In the genomic region with DNA sequence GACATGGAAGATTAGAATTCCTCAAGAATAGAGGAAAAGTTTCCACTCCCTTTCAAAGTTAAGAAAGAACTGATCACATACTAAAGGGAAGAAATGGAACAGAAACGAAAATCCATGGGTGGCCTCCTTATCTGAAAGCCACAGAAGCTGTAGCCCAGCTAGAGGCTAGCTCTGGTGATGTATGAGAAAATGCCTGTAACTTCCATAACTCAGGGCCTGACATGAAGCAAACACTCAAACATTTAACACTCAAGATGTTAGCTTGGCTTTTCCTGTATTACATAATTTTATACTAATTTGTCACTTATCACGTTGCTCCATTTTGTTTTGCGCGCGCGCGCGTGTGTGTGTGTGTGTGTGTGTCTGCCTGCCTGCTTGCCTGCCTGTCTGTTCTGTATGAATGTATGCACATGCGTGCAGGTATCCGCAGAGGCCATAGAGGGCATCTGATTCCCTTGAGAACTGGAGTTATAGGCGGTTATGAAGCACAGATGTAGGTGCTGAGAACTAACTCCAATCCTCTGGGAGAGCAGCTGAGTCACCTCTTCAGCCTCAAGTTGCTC, we compare ENCODE assay signal across 16 mouse cellular contexts.
DNase-seq lines count a peak whose midpoint lies in the region; ATAC-seq and TF ChIP-seq lines count a peak whose summit lies in the region.
"Had no signal": no experiment of that assay in that cellular context is flagged by ENCODE, and none has a peak within 500 bp of the region (broad histone marks: within the 10 kb centered on the region; RNA-seq: fewer than 3 reads in every experiment).

No protein-coding gene starts in this region.

- no peaks in the 10 kb centered on the region for H3K9me3 ChIP-seq in lung, embryonic 14.5 days (ENCODE audit: low read depth, low read length)
- no peaks in the 10 kb centered on the region for H3K9me3 ChIP-seq in midbrain, embryonic 11.5 days (ENCODE audit: control insufficient read depth, low read length)
- no peaks in the 10 kb centered on the region for H3K9me3 ChIP-seq in midbrain, embryonic 14.5 days (ENCODE audit: control insufficient read depth, low read length)
- H3K9me3 ChIP-seq: embryonic facial prominence, embryonic 13.5 days; forebrain, embryonic 12.5 days; heart, embryonic 10.5 days; hindbrain, embryonic 10.5 days had no signal

- no peaks in the 10 kb centered on the region for H3K36me3 ChIP-seq in lung, embryonic 14.5 days (ENCODE audit: insufficient read depth)
- no peaks in the 10 kb centered on the region for H3K36me3 ChIP-seq in midbrain, embryonic 11.5 days (ENCODE audit: control insufficient read depth, insufficient read depth, low read length)
- H3K36me3 ChIP-seq in midbrain, embryonic 14.5 days (ENCODE audit: control insufficient read depth, insufficient read depth, low read length): no peaks in the 10 kb centered on the region
- H3K36me3 ChIP-seq: embryonic facial prominence, embryonic 13.5 days; forebrain, embryonic 12.5 days; heart, embryonic 10.5 days; hindbrain, embryonic 10.5 days had no signal

- no peak for TF ChIP-seq CTCF in lung, embryonic 14.5 days (IDR thresholded peaks at IDR 0.05; ENCODE audit: low read depth)

- H3K27me3 ChIP-seq in lung, embryonic 14.5 days (ENCODE audit: insufficient read depth, low read length): no peaks in the 10 kb centered on the region
- H3K27me3 ChIP-seq in midbrain, embryonic 11.5 days (ENCODE audit: control insufficient read depth, insufficient read depth, low read length): no peaks in the 10 kb centered on the region
- H3K27me3 ChIP-seq in midbrain, embryonic 14.5 days (ENCODE audit: control insufficient read depth, insufficient read depth, low read length): no peaks in the 10 kb centered on the region
- H3K27me3 ChIP-seq: embryonic facial prominence, embryonic 13.5 days; forebrain, embryonic 12.5 days had no signal

- H3K4me3 ChIP-seq in lung, embryonic 14.5 days (ENCODE audit: low read depth, low read length): no peak overlapping the region
- H3K4me3 ChIP-seq in midbrain, embryonic 11.5 days (ENCODE audit: low read depth, low read length): no peak overlapping the region
- no peak overlapping the region for H3K4me3 ChIP-seq in midbrain, embryonic 14.5 days (replicated peaks; ENCODE audit: low read depth, low read length)
- H3K4me3 ChIP-seq: embryonic facial prominence, embryonic 13.5 days; forebrain, embryonic 12.5 days; heart, embryonic 10.5 days; hindbrain, embryonic 10.5 days had no signal

- no peak overlapping the region for H3K4me2 ChIP-seq in lung, embryonic 14.5 days
- H3K4me2 ChIP-seq in midbrain, embryonic 11.5 days: no peak overlapping the region
- H3K4me2 ChIP-seq in midbrain, embryonic 14.5 days (ENCODE audit: low read length): no peak overlapping the region
- H3K4me2 ChIP-seq: embryonic facial prominence, embryonic 13.5 days; forebrain, embryonic 12.5 days; hindbrain, embryonic 14.5 days had no signal

- ATAC-seq in lung, embryonic 14.5 days (ENCODE audit: insufficient read depth): peak; percentile 82; the same call in 1 of the 2 replicates
- ATAC-seq in midbrain, embryonic 11.5 days (ENCODE audit: low FRiP score): no peak
- ATAC-seq in midbrain, embryonic 14.5 days (ENCODE audit: low FRiP score, low TSS enrichment): no peak
- ATAC-seq: forebrain, embryonic 16.5 days had no signal

- 0 out of 2 replicates have a peak, but pooled peaks cover 3% of the 10 kb centered on the region for H3K4me1 ChIP-seq in lung, embryonic 14.5 days (ENCODE audit: insufficient read depth)
- no peaks in the 10 kb centered on the region for H3K4me1 ChIP-seq in midbrain, embryonic 11.5 days (ENCODE audit: control insufficient read depth, insufficient read depth, low read length)
- H3K4me1 ChIP-seq in midbrain, embryonic 14.5 days (ENCODE audit: control insufficient read depth, insufficient read depth, low read length): no peaks in the 10 kb centered on the region
- H3K4me1 ChIP-seq: embryonic facial prominence, embryonic 13.5 days; forebrain, embryonic 12.5 days; heart, embryonic 10.5 days had no signal

- 43% methylated on average over 11 of the region's 11 CpGs for WGBS in lung, embryonic 14.5 days
- 93% methylated on average over 11 of the region's 11 CpGs for WGBS in midbrain, embryonic 11.5 days
- WGBS in midbrain, embryonic 14.5 days: 93% methylated on average over 11 of the region's 11 CpGs

- 0 out of 2 replicates have a peak overlapping the region, but pooled peaks have one; percentile 19 for H3K27ac ChIP-seq in lung, embryonic 14.5 days (ENCODE audit: low read depth)
- no peak overlapping the region for H3K27ac ChIP-seq in midbrain, embryonic 11.5 days (ENCODE audit: low read depth, low read length)
- no peak overlapping the region for H3K27ac ChIP-seq in midbrain, embryonic 14.5 days (replicated peaks; ENCODE audit: low read depth, low read length)
- H3K27ac ChIP-seq: embryonic facial prominence, embryonic 13.5 days; forebrain, embryonic 12.5 days; heart, embryonic 10.5 days; hindbrain, embryonic 10.5 days; hindbrain, embryonic 14.5 days had no signal

- DNase-seq in lung, embryonic 14.5 days: peak; percentile 69
- no peak for DNase-seq in lung, adult 18-20 months
- peak; percentile 28 for DNase-seq in midbrain, embryonic 11.5 days (ENCODE audit: low spot score, missing footprints)
- no peak for DNase-seq in midbrain, embryonic 14.5 days
- DNase-seq in lung, postnatal 10 days: peak; percentile 47
- no peak for DNase-seq in thymus, postnatal 14 days
- DNase-seq in urinary bladder, postnatal 36 days (ENCODE audit: low spot score in 2 of 2): no peak
- DNase-seq: cerebellum, adult 11 months; cerebellum, adult 8-10 months; cerebellum, postnatal 25 days had no signal

- H3K9ac ChIP-seq in lung, embryonic 14.5 days: no peak overlapping the region
- H3K9ac ChIP-seq in midbrain, embryonic 11.5 days (ENCODE audit: low read length): no peak overlapping the region
- H3K9ac ChIP-seq in midbrain, embryonic 14.5 days (replicated peaks; ENCODE audit: low read length): no peak overlapping the region
- H3K9ac ChIP-seq: embryonic facial prominence, embryonic 13.5 days; forebrain, embryonic 12.5 days; hindbrain, embryonic 14.5 days had no signal

Comparison
In these comparisons a context has a peak if more than half of its experiments do, and no peak if none do; other contexts are left out.
1. DNase-seq: peak in lung, embryonic 14.5 days (single experiment), midbrain, embryonic 11.5 days (single experiment) and lung, postnatal 10 days (single experiment); none in lung, adult 18-20 months (0 of 2), midbrain, embryonic 14.5 days (single experiment), thymus, postnatal 14 days (single experiment) and urinary bladder, postnatal 36 days (0 of 2).